Mouse (Mus musculus) bone marrow macrophage, adult 2 months (primary cell): Measurements from ENCODE around the gene Rrp8. TPM values are rescaled to one million over a fixed set of nuclear protein-coding genes. Genes with fewer than 3 reads are reported as not detected.
"Not testable (repeated sequence)": the region's sequence is repeated elsewhere in the genome, so short reads cannot be mapped to it uniquely, and the experiment has no call there.

Experiments used
- H3K27ac ChIP-seq: 2 replicates; pipeline ENCODE4 v1.5.1; 2012; ENCODE audit warnings: low read depth, low read length; ENCODE audit not compliant: insufficient read depth
- H3K4me1 ChIP-seq: 2 replicates; pipeline ENCODE4 v1.6.1; 2012; ENCODE audit warnings: low read length; ENCODE audit not compliant: control insufficient read depth, insufficient read depth
- H3K4me3 ChIP-seq: 2 replicates; pipeline ENCODE4 v1.5.1; 2012; ENCODE audit warnings: mild to moderate bottlenecking, low read length, moderate library complexity; ENCODE audit not compliant: insufficient read depth
- CTCF ChIP-seq: IDR thresholded peaks from 2 replicates; pipeline ENCODE4 v1.5.1; 2012; ENCODE audit warnings: low read depth, mild to moderate bottlenecking, low read length, moderate library complexity
- POLR2A ChIP-seq: IDR thresholded peaks from 2 replicates; pipeline ENCODE4 v1.6.1; 2012; ENCODE audit warnings: mild to moderate bottlenecking, low read depth, low read length, borderline replicate concordance
- polyA plus RNA-seq: library from polyadenylated mRNA; stranded (reverse); fragments of >200 nt; gene quantifications from 2 replicates; pipeline ENCODE4 v1.2.4, GENCODE M21; 2012; ENCODE audit not compliant: missing spikeins, insufficient read depth, insufficient read length

The Rrp8 gene
- polyA plus RNA-seq, 1 experiment = 13.9 TPM

- no peak overlapping the region for H3K4me3 ChIP-seq
- no peak for TF ChIP-seq POLR2A
- H3K27ac ChIP-seq = no peak overlapping the region
- peaks cover 33% of the 10 kb centered on the region for H3K4me1 ChIP-seq
Observed at GRCm38 (mm10) chr7:105747776-105748175, 10.6 kb upstream of the Rrp8 start.

GRCm38 (mm10) chr7:105743926-105744590 lies 6.9 kb upstream of the Rrp8 start, which contains the start of gene Taf10:
Taf10 (minus strand) TSS chr7:105744361.
- H3K4me3 ChIP-seq = peak within 1 kb of the TSS; percentile 96
- H3K4me1 ChIP-seq = peaks cover 25% of the 10 kb centered on the region
- TF ChIP-seq CTCF (no peak), POLR2A (no peak)
- peak within 1 kb of the TSS; percentile 51 for H3K27ac ChIP-seq

GRCm38 (mm10) chr7:105743246-105743925 lies 6.2 kb upstream of the Rrp8 start:
- peak overlapping the region; percentile 96 for H3K4me3 ChIP-seq
- peak overlapping the region; percentile 51; the same call in 1 of the 2 replicates for H3K27ac ChIP-seq
- peaks cover 28% of the 10 kb centered on the region for H3K4me1 ChIP-seq

GRCm38 (mm10) chr7:105742539-105743215 lies 5.5 kb upstream of the Rrp8 start:
- peak overlapping the region; percentile 96 for H3K4me3 ChIP-seq
- peaks cover 29% of the 10 kb centered on the region for H3K4me1 ChIP-seq
- not testable (repeated sequence) for H3K27ac ChIP-seq

- peaks cover 32% of the 10 kb centered on the region for H3K4me1 ChIP-seq
- no peak overlapping the region for H3K27ac ChIP-seq
- TF ChIP-seq CTCF (no peak), POLR2A (no peak)
- no peak overlapping the region for H3K4me3 ChIP-seq
Observed at GRCm38 (mm10) chr7:105741978-105742377, 4.8 kb upstream of the Rrp8 start.

GRCm38 (mm10) chr7:105740851-105741250 lies 3.7 kb upstream of the Rrp8 start:
- no peak overlapping the region for H3K27ac ChIP-seq
- H3K4me1 ChIP-seq = peaks cover 24% of the 10 kb centered on the region
- TF ChIP-seq CTCF (no peak), POLR2A (no peak)

GRCm38 (mm10) chr7:105740089-105740795 lies 3.1 kb upstream of the Rrp8 start:
- TF ChIP-seq POLR2A (no peak), CTCF (no peak)
- H3K27ac ChIP-seq = no peak overlapping the region
- H3K4me3 ChIP-seq = no peak overlapping the region
- peaks cover 25% of the 10 kb centered on the region for H3K4me1 ChIP-seq

More at GRCm38 (mm10) chr7:105740851-105741250, 3.7 kb upstream of the Rrp8 start:
- H3K4me3 ChIP-seq = no peak overlapping the region

GRCm38 (mm10) chr7:105738948-105739347 lies 1.8 kb upstream of the Rrp8 start:
- H3K4me3 ChIP-seq = peak overlapping the region; percentile 31
- H3K27ac ChIP-seq = peak overlapping the region; percentile 70
- no peak for TF ChIP-seq CTCF
- TF ChIP-seq POLR2A = no peak
- H3K4me1 ChIP-seq = peaks cover 25% of the 10 kb centered on the region

GRCm38 (mm10) chr7:105738286-105738685 lies 1.1 kb upstream of the Rrp8 start:
- peaks cover 24% of the 10 kb centered on the region for H3K4me1 ChIP-seq

GRCm38 (mm10) chr7:105737648-105738047 lies 463 bp upstream of the Rrp8 start:
- Histone ChIP-seq H3K4me3 (peak overlapping the region; percentile 69), H3K4me1 (peaks cover 20% of the 10 kb centered on the region), H3K27ac (peak overlapping the region; percentile 24; the same call in 1 of the 2 replicates)
- TF ChIP-seq POLR2A = no peak
- TF ChIP-seq CTCF = no peak

More at GRCm38 (mm10) chr7:105738286-105738685, 1.1 kb upstream of the Rrp8 start:
- no peak for TF ChIP-seq POLR2A
- TF ChIP-seq CTCF = no peak
- Histone ChIP-seq H3K4me3 (no peak overlapping the region), H3K27ac (no peak overlapping the region)
